Mouse (Mus musculus) olfactory bulb, adult 2 months (tissue): ENCODE measurements around the gene Fam13a.

ENCODE experiments used
- CTCF ChIP-seq: fragments of 200-500 bp; IDR thresholded peaks from 2 replicates; pipeline ENCODE4 v1.5.1; 2012; ENCODE audit warnings: low read depth, mild to moderate bottlenecking, low read length, moderate library complexity; ENCODE audit not compliant: insufficient read depth
- POLR2A ChIP-seq: fragments of 200-500 bp; IDR thresholded peaks from 2 replicates; pipeline ENCODE4 v1.6.1; 2012; ENCODE audit warnings: mild to moderate bottlenecking, low read depth, low read length, moderate library complexity; ENCODE audit not compliant: insufficient read depth

- TF ChIP-seq CTCF (no peak), POLR2A (no peak)
Observed at GRCm38 (mm10) chr6:59053232-59053631, 28.9 kb upstream of the Fam13a start.
